Mouse (Mus musculus): Measurements from ENCODE around the gene Dhrs7b.
"Not testable (repeated sequence)": the region's sequence is repeated elsewhere in the genome, so short reads cannot be mapped to it uniquely, and the experiment has no call there.

Dhrs7b gene

GRCm38 (mm10) chr11:60841467-60842200, 11.2 kb downstream of the Dhrs7b start:
- peak in 1 of 2 experiments; percentile 30 for DNase-seq

DNA sequence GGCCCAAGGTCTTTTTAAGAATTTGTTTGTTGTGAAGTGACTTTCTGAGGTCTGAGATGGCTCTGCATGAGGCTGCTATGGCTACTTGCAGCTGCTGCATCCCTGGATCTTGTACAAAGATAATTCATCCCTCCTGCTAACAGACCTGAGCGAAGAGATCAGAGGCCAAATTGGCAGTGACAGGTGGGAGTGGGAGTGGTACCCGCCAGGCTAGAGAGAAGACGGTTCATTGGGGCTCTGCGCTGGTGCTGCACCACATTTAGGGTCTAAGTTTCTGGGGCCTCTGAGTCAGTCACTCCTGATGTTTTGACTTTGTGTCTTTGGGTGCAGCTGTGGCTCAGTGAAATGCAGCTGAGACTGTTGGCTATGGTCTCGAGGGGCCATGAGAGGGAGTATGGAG, 13.0 kb downstream of the Dhrs7b start:
- DNase-seq, result no peak

DNA sequence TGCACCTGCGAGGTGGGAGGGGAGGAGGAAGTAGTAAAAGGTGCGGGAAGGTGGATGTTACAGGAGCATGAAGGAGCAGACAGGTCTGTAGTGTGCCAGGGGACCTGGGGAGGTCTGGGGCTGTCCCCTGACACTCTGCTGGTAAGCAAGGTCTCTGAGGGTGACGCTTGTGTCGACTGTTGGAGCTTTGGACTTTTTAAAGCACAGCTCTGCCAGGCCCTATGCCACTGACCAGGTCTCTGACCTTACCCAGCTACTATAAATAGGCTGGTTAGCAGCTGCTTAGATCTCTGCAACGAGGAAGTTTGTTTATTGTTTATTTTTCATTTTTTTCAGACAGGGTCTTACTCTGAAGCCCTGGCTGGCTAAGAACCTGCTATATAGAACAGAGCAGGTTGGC, 15.0 kb downstream of the Dhrs7b start:
- DNase-seq, result no peak

GRCm38 (mm10) chr11:60856587-60856986, 26.2 kb downstream of the Dhrs7b start:
- DNase-seq, result no peak

- no peak for DNase-seq
These were observed 31.6 kb downstream of the Dhrs7b start for GRCm38 (mm10) chr11:60861993-60862392.

GRCm38 (mm10) chr11:60863196-60863595, 32.8 kb downstream of the Dhrs7b start:
- peak in 1 of 2 experiments; percentile 32 for DNase-seq

- DNase-seq, result no peak
These were observed 33.7 kb downstream of the Dhrs7b start for GRCm38 (mm10) chr11:60864166-60864565.

GRCm38 (mm10) chr11:60864916-60865315, 34.5 kb downstream of the Dhrs7b start:
- DNase-seq, result no peak

GRCm38 (mm10) chr11:60866021-60866420, 35.6 kb downstream of the Dhrs7b start:
- DNase-seq, result no peak

GRCm38 (mm10) chr11:60867456-60867855, 37.0 kb downstream of the Dhrs7b start:
- peak; percentile 30 to 56 for DNase-seq

DNA sequence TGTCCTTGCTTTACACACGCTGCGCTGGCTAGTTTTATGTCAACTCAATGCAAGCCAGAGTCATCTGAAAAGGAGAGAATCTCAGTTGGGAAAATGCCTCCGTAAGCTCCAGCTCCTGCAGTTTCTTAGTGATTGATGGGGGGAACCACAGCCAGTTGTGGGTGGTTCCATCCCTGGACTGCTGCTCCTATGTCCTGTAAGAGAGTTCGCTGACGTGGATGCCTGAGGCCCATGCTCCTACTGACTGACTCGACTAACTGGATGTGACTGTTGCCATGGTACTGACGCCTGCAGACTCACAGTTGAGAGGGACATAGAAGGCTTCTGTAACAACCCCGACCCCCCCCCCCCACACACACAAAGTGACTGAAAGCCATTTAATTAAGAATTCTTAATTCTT, 37.5 kb downstream of the Dhrs7b start:
- DNase-seq, result no peak

GRCm38 (mm10) chr11:60869471-60869870, 39.0 kb downstream of the Dhrs7b start:
- not testable (repeated sequence) for DNase-seq

DNA sequence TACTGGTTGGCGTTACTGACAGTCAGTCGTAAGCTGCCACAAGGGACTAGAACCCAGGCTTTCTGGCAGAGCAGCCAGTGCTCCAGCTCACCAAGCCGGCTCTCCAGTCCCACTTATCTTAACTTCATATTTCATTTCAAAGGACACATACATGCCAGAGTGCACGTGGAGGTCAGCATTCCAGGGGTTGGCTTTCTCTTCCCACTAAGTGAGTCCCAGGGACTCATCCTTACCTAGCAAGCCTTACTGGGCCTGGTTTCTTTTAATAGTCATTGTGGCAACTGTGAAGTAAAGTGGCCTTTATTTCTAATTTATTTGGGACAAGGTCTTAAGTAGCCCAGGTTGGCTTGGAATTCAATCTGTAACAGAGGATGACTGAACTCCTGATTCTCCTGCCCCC, 41.0 kb downstream of the Dhrs7b start:
- no peak for DNase-seq

GRCm38 (mm10) chr11:60873101-60873500, 42.7 kb downstream of the Dhrs7b start:
- no peak for DNase-seq

- peak; percentile 70 to 77 for DNase-seq
These were observed 47.7 kb downstream of the Dhrs7b start for GRCm38 (mm10) chr11:60878056-60878612.

GRCm38 (mm10) chr11:60878675-60879294, 48.4 kb downstream of the Dhrs7b start, which contains the start of gene Tmem11:
Gene Tmem11 (minus strand): TSS chr11:60879272.
- peak; percentile 97 for DNase-seq

DNA sequence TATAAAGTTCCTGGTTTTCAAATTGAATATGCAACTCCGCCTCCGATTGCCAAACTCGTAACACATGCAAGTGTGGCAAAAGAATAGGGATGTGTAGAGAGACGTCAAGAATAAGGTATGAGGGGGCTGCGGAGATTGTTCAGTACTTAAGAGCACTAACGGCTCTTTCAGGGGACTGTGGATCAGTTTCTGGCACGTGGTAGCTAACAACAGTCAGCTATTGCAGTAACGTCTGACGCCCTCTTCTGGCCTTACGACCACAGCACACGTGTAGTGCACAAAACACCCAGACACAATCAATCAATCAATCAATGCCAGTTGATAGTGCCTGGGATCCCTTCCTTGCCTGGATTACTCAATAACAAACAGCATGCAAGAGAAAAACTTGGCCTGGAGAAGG, 49.0 kb downstream of the Dhrs7b start:
- peak; percentile 57 to 66 for DNase-seq

GRCm38 (mm10) chr11:60880559-60880958, 50.1 kb downstream of the Dhrs7b start:
- DNase-seq, result no peak

DNA sequence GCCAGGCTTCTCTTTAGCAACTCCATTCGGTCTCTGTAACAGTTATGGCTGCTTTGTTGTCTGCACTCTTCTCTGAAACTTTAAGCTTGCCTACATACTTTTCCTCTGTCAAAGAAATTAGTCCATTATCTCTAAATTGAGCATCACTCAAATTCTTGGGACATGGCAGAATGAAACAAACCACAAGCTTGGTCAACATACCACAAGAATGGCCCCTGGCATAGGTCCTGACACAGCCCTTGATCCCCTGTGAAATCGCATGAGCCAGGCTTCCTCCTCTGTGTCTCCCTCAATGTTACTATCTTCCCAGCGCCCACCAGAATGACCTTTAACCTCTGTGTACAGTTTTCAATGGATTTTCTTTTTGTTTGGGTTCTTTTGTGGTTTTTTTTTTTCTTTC, 52.0 kb downstream of the Dhrs7b start:
- no peak for DNase-seq

DNA sequence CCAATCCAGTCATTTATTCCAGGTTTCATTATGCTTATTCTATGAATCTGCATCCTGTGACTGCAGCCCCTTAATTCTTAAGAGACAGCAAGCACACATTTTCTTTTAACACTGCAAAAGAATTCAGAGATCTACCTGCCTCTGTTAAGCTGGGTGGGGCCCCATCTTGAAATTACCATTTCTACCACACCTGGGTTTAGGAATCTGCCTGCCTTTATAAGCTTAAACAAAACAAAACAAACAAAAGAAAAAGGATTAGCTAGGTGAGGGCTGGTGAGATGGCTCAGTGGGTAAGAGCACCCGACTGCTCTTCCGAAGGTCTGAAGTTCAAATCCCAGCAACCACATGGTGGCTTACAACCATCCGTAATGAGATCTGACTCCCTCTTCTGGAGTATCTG, 56.6 kb downstream of the Dhrs7b start:
- DNase-seq, result not testable (repeated sequence)

DNA sequence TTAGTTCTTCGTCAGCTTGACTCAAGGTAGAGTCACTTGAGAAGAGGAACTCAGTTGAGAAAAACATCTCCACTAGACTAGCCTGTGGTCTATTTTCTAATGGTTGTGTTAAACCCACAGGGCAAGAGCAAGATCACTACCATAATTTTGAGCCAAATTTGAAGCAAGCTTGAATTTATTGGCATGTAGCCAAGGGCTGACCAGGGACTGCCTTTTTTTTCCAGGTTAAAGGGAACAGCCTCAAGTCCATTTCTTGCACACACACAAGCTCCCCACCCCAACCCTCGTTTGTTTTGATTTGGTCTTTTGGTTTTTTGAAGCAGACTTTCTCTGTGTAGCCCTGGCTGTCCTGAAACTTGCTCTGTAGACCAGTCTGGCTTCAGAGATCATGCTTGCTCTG, 59.4 kb downstream of the Dhrs7b start:
- DNase-seq, result no peak

DNA sequence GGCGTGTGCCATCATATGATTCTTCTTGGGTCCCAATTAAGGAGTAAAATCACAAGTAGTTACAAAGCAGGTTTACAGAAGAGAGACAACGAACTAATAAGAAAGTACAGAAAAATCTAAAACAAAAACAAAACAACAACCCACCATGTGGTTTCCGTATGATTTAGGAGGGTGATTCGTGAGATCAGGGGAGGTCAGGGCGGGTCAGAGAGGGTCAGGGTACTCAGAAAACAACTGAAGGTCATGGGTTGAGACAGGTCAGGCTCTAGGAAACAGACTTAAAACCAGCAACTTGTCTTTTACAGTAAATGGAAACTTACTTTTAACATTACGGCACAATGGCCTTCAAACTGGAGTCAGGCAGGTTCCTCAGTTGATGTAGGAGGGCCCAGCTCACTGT, 59.9 kb downstream of the Dhrs7b start:
- no peak for DNase-seq

- peak in 1 of 2 experiments; percentile 49 for DNase-seq
These were observed 60.3 kb downstream of the Dhrs7b start for GRCm38 (mm10) chr11:60890744-60891143.

DNA sequence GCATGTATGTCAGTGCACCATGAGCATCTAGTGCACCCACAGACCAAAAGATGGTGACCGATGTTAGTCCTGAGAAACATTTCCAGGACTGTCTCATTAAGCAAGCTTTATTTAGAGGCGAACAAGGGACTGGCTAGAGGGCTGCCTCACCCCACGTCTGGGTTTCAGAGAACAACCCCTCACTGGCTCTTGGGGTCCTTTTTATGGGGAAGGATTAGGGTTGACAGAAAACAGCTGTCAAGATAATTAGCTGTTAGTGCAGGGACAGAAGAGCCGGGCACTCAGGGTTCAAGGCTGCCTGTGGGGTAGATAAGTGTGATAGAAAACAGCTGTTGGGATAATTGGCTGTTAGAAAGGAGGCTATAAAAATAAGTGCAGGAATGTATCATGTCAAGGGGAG, 65.5 kb downstream of the Dhrs7b start:
- DNase-seq, result no peak

All from lung, adult 18-20 months (tissue).